Mouse (Mus musculus): ENCODE data around the gene Tnip1.

Tnip1 gene

DNA sequence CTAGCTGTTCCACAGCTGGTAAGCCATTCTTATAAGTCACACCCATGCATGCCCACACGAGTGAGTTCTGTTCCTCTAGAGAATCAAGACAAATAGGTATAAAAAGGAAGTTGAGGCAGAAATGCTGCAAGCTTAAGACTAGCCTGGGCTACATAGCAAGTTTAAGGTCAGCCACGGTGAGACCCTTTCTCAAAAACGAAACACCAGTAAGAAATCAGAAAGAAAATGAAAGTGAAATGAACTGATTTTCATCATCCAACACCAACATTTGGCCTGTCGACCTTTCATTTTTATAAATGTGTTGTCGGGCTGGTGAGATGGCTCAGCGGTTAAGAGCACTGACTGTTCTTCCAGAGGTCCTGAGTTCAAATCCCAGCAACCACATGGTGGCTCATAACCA is 83.8 kb downstream of the Tnip1 start:
- no peak for DNase-seq (ENCODE audit: low spot score)

DNA sequence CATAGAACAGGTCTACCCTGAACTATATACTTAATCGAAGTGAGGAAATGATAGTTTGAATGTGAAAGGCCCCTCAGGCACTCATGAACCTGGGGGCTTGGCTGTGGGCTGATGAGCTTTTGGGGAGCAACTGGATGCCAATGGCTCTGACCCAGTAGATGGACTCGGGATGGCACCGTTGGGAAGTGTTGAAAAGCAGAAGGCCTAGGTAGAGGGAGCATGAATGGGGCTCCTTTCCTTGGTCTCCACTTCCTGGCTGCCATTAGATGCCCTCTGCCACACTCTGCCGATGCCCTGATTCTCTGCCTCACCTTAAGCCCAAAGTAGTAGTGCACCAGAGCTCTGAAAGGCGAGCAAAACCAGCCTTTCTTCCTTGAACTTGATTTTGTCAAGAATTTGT is 86.7 kb downstream of the Tnip1 start:
- no peak for DNase-seq (ENCODE audit: low spot score)

GRCm38 (mm10) chr11:54871831-54872537 is 90.7 kb downstream of the Tnip1 start:
- DNase-seq (ENCODE audit: low spot score) = no peak

DNA sequence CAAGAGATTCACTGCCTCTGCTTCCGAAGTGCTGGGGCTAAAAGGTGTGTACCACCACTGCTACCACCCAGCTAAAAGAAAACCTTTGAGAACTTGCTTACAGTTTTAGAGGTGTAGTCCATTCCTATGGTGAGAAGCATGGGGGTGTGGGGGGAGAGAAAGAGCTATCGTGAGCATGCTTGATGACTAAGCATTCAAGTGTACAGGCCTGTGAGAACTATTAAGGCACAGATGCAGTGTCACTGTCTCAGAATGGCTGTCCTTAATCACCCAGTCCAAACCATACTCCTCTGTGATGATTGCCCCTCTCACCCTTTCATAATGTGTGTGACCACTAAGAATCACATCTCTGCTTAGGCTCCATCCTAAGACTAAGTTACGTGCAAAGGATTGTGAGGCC is 93.4 kb downstream of the Tnip1 start:
- no peak for DNase-seq (ENCODE audit: low spot score)

DNA sequence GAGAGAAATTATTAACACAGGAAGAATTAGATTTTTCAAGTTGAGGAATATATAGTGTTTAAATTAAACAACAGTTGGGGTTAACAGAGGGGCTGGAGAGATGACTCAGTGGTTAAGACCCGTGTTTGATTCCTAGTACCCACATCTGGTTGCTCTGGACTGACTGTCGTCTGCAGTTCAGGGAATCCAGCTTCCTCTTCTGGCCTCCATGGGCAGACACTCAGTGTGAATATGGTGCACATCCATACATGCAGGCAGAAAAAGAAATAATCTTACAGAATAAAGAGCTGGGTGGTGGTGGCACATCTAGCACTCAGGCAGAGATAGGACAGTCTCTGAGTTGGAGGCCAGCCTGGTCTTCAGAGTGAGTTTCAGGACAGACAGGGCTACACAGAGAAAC is 94.3 kb downstream of the Tnip1 start:
- DNase-seq (ENCODE audit: low spot score) = no peak

GRCm38 (mm10) chr11:54867903-54868434 is 94.7 kb downstream of the Tnip1 start:
- DNase-seq (ENCODE audit: low spot score) = no peak

- no peak for DNase-seq (ENCODE audit: low spot score)
Measured at GRCm38 (mm10) chr11:54867049-54867385, 95.7 kb downstream of the Tnip1 start.

DNA sequence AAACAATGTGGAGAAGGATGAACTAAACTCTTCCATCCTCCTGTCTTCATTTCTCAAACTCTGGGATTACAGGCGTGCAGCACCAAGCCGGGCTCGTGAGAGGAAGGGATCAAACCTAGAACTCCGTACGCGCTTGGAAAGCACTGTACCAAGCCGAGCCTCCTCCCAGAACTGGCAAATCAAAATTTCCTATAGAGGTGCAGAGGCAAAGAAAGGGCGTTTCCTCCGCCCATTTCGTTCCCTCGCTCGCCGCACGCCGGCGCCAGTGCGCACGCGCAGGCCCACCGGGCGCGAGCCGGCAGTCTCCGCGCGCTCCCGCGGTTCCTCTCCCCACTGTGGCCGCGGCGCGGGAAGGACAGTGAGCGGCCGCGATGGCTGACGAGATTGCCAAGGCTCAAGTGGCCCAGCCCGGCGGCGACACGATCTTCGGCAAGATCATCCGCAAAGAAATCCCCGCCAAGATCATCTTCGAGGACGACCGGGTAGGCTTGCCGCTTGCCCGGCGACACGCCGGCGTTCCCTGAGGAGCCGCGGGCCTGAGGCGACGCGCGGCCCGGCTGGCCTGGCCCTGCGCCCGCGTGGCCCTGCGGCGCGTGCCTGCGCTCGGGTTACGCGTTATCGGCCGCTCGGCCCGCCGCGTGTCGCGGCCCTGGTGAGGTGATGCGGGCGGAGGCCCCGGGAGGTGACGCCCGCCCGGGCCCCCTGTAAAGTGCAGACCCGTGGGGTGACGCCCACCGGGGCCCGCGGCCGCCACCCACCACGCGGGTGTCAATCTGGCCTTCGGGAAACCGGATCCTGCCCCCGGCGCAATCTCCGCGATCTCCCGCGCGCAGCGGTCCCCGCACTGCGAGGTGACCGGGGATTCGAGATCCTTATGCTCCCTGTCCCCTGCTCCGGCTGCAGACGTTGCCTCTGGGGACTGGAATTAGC is 96.3 kb downstream of the Tnip1 start, which contains the start of gene Hint1:
Hint1 (plus strand) TSS at position 265 of the 930 bp plus-strand sequence.
- peak; percentile 94 for DNase-seq (ENCODE audit: low spot score)

- DNase-seq (ENCODE audit: low spot score) = no peak
Measured at GRCm38 (mm10) chr11:54865330-54866085, 97.2 kb downstream of the Tnip1 start.

DNA sequence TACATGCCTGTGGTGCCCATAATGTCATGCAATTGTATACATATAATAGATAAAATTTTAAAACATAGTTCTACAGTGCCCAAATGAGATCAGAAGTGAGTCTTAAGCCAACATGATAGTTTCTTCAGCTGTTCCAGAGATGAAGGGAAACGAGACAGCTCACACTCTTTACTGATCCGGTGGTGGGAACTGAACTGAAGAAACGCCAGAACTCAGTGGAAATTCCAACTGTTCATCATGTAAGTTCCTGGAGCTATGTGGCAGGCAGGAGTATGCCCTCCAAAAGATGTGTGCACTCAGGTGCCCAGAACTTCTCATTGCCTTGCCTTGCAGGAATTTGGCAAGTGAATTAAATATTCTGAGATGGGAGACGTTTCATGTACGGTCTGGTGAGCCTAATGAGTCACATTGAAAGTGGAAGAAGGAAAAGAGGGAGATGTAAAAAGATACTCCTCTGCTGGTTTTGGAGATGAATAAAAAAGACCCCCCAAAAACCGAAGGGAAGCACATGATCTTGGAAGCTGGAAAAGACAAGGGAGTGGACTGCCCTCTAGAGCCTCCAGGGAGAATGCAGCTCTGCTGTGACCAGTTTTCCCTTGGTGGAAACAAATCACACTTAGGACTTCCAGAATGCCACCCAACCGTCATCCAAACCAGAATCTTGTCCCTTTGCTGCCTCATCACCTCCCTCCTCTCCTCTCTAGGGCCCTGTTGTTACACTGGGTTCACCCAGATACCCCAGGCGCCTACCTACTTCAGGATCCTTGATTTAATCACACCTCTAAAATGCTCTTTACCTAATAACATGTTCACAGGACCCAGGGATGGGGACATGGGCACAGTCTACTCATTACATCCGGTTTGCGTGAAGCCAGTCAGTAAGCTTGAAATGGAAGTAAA is 99.8 kb downstream of the Tnip1 start:
- DNase-seq (ENCODE audit: low spot score) = peak; percentile 66

GRCm38 (mm10) chr11:54861471-54862420 is 101.0 kb downstream of the Tnip1 start:
- no peak for DNase-seq (ENCODE audit: low spot score)

Measured in testis, postnatal 10 days (tissue).